Mouse (Mus musculus) testis, postnatal 10 days (tissue): Measurements from ENCODE around the gene Cfap97d1.

Experiments
- DNase-seq: peaks from one replicate; pipeline ENCODE4 v3.0.0; 2021; ENCODE audit warnings: low spot score

Cfap97d1 gene

GRCm38 (mm10) chr11:102037789-102038188 is 53.7 kb downstream of the Cfap97d1 start:
- DNase-seq: no peak

DNA sequence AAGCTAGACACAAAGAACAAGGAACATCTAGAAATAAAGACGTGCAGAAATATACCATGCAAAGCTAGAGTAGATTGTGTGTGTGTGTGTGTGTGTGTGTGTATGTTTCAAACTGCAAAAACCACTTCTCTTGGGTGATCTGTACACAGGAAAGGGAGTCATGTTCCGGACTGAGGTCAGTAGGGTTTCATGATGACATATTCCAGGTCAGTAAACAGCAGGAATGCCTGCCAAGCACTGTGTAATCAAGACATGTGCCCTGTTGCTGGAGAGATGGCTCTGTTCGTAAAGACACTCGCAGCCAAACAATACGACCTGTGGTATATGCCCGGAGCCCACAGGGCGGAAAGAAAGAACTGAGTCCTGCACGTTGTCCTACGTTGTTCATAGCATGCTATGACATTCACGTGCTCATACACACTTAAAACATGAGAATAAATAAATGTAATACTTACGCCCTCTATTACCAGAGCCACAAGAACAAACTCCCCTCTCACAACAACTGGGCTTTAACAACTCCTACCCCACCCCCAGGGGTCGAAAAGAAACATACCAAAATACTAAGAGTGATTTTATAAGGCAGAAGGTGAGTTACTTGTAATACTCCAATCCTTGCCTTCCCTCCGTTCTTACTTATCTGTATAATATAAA is 55.5 kb downstream of the Cfap97d1 start:
- no peak for DNase-seq

GRCm38 (mm10) chr11:102040138-102040524 is 56.1 kb downstream of the Cfap97d1 start:
- DNase-seq: peak; percentile 98

DNA sequence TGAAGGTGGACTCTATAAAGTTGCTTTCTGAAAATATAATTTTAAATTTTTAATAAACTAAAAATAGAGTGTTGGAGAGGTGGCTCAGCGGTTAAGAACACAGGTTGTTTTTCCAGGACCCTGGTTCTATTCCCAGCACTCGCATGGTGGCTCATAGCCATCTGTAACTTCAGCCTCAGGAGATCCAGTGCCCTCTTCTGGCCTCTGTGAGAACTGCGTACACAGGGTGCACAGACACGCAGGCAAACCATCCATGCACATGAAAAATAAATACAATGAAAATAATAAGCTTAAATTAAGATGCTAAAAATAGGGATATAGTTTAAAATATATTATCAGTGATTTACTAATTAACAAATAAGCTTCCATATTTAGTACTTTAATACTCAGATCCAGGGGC is 56.6 kb downstream of the Cfap97d1 start:
- DNase-seq: no peak

DNA sequence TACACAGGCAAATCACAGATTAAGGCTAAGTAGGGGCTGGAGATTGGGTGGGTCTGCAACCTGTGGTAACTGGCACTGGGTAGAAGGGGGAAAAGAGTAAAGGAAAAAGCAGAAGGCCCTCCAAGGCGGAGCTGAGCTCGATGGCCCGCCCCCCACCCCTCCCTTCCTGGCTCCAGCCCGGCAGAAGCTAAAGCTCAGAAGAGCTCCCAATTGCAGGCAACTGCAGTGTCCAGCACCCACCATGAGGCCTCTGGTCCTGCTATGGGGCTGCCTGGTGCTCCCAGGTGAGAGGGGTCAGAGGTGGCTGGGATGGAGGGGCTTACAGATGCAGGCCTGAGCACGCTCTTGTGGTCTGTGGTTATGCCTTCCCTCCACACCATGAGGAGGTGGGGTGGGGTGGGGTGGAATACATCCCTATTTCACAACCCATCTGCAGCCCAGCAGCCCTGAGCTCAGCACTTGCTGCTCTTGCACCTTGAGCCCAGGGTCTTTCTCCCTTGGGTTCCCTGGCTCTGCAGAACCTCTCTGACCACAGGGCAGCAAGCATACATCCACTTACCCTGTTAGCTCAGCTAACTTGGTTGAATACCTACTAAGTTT is 57.4 kb downstream of the Cfap97d1 start, which contains the start of gene Cd300lg:
Gene Cd300lg, plus strand, starts transcription at position 160 of the 600 bp plus-strand sequence.
- no peak for DNase-seq
